Mouse (Mus musculus): Measurements from ENCODE around the gene Ifitm10.
"Not testable (repeated sequence)": the region's sequence is repeated elsewhere in the genome, so short reads cannot be mapped to it uniquely, and the experiment has no call there.

The Ifitm10 gene

DNA sequence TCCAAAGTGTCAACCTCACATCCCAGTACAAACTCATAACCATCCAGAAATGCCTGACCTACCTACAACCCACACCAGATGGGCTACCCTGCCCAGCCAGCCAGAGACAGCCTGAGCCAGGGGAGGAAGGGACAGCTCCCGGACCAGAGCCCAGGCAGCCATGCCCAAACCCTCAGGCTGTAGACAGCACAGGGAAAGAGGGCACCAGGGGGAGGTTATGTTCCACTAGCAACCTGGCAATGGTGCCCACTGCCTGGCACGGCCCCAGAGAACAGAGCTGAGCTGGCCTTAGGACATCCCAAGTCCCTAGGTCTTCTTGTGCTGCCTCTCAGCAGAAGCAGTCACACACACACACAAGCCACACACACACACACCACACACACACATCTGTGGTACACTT is 4.7 kb downstream of the Ifitm10 start:
- DNase-seq (ENCODE audit: extremely low spot score, low spot score): no peak

DNA sequence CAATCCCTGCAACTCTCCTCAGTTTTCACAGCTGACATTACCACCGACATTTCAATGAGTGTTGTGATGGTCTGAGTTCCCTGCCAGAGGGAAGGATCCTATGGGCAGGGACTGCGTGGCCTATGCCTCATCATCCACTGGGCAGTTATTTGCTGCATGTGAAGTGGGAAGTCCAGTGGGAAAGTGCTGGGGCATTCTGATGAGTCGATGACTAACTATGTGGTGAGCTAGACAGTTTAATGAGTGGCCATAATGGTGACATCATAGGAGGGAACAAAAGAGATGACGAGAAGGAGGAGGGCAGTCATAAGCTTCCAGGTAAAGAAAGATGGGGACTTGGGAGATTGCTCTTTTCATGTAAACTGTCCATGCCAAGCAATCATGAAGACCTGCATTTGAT is 10.4 kb downstream of the Ifitm10 start:
- no peak for DNase-seq (ENCODE audit: extremely low spot score, low spot score)

DNA sequence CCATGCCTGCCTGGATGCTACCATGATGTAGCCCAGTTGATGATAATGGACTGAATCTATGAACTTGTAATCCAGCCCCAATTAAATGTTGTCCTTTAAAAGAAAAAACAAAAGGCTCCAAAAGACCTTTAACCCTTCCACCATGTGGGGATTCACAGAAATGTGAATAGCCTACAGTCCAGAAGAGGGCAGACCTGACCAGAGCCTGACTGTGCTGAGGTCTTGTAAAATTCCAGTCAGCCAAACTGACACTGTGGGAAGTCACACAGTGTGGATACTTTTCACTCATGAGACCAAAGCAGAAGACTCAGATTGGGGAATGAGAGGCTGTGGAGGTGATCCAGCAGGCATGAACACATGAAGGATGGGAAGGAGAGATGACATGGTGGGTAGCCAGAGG is 12.8 kb downstream of the Ifitm10 start:
- no peak for DNase-seq (ENCODE audit: extremely low spot score, low spot score)

DNA sequence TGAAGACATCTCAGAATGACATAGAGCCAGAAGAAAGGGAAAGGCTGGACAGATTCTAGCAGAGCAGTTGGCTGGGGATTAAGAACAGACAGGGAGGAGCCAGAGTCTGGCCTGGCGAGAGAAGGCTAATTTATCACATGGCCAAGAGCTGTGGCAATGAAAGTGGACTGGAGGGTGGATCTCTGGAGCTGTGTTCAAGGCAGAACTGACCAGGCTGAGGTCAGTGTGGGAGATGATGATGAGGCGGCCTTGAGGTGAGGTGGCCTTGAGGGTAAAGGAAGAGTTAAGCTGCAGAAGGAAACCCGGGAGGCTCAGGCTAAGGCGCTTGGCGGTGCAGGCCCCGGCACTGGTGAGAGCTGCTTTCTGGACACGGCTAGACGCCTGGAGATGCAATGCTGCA is 14.4 kb downstream of the Ifitm10 start:
- DNase-seq (ENCODE audit: extremely low spot score, low spot score): no peak

DNA sequence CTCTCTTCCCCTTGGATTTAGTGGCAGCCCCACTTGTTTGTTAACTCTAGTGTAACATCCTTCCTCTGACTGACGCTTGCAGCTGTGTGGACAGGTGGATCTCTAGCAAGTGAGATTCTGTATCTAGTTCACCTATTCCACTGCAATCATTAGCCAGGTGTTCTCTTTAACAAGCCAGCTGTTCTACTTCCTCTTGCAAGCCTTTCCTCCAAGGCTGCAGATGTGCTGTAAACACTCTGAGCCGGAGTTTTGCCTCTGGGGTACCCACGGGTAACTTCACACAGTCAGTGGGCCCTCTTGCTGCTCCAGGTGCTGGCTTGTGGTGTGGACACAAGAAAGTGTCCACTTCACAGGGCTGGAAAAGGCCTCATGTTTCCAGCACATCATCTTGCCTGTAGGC is 16.0 kb downstream of the Ifitm10 start:
- DNase-seq (ENCODE audit: extremely low spot score, low spot score): no peak

DNA sequence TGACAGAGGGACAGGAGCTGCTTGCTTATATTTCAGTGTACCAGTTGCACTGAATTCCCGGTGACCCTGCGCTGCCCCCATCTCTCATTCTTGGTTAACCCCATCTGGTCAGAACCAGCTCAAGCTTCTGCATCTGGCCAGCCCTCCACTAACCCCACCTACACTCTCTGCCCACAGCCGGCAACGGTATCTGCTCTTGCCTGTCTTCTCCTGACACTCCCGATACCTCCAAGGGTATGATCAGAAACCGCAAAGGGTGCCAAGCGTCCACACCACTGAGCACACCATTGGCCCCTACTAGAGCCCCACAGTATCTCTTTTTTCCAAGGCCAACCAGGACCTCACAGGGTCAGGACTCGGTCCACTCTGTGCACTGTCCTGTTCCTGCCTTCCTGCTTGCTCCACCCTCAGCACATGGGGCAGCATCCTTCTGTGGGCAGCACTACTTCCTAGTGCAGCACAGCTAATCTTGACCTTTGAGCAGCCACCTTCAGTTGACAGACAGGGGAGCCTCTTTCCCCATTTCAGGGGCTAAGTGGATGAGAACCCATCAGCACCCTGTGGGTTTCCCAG is 18.8 kb downstream of the Ifitm10 start:
- DNase-seq (ENCODE audit: extremely low spot score, low spot score): no peak

DNA sequence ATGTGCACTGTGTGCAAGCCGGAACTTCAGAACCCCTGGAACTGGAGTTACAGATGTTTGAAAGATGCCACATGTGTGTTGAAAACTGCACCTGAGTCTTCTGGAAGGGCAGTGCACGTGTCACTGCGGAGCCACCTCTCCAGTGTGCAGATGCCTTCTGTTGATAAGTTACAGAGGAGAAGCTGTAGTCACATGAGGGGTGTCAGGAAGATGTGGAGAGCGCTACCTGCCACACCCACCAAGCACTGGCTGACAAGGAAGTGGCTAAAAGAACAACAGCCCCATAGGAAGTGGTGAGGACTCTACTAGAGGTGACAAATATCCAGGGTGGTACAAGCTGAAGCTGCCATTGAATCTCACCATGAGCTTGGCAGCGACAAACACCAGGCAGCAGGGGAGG is 19.7 kb downstream of the Ifitm10 start:
- no peak for DNase-seq (ENCODE audit: extremely low spot score, low spot score)

DNA sequence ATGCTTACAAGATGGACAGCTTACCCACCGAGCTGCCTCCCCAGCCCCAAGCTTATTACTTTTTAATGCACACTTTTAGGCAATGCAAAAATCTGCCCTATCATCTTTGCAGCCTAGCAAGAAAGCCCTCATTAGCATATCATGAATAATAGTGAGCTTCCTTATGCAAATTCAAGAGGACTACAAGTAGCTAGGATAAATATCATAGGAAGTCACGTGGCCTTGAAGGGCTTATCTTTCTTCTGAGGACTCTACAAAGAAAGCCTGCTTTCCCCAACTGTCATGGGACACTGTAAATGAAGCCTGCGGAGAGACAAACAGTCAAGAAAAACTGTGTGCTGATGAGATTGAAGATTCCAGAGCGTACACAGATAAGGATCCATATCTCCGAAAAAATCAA is 22.0 kb downstream of the Ifitm10 start:
- DNase-seq (ENCODE audit: extremely low spot score, low spot score): no peak

DNA sequence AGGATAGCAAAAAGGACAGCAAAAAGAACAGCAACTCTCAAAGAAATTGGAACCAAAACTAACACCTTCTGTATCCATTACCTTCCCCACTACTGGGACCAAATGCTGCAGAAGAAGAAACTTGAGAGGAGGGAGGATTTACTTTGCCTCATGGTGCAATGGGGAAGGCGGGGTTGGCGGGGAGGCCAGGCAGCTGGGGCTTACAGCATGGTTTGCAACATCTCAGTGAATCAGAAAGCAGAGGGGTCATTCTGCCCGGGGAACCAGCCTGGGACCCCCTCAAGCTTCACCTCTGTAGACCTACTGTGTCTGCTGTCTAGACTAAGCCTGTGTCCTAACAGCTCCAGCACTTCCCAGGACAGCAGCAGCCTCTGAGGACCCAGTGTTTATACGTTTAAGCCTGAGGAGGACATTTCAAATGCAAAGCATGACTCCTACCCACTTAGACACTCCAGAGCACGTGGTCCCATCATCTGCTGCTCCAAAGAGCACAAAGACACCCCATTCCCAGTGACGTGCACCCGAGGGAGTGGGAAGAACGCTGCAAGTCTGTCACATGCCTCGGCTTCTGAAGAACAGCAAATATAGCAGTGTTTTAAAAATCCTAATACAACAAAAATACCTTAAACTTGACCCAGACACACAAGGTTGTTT is 24.1 kb downstream of the Ifitm10 start:
- DNase-seq (ENCODE audit: extremely low spot score, low spot score): no peak

DNA sequence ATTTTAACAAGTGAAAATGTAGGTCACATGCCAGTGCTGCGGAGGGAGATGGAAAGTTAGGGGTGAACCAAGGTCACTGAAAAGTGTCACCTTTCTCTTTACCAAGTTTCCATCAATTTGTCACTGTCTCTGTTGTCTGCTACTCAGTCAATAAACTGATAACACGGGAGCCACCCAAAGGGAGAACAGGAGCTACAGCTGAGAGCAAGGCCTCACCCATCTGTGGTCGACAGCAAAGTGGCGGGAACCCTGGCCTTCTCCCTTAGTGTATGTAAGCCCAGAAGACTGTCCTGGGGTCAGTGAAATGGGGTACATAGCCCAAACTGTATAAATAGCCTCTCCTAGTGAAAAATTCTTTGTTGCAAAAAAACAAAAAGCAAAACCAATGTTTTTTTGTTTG is 26.0 kb downstream of the Ifitm10 start:
- no peak for DNase-seq (ENCODE audit: extremely low spot score, low spot score)

DNA sequence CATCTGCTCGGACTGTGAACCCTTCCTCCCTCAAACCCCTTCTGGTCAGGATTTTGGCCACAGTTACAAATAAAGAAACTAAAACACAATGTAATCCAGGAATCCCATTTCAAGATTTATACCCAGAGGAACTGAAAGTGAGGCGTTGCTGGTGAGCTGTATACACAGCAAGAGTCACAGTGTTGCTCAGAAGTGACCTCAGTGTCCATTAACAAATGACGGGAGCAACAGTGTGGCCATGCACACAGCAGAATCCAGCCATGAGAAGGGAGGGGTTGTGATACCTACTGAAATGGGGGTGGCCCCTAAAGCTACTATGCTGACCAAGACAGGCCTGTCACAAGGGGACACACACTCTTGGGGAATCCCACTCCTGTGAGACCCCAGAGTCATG is 31.3 kb downstream of the Ifitm10 start:
- no peak for DNase-seq (ENCODE audit: extremely low spot score, low spot score)

DNA sequence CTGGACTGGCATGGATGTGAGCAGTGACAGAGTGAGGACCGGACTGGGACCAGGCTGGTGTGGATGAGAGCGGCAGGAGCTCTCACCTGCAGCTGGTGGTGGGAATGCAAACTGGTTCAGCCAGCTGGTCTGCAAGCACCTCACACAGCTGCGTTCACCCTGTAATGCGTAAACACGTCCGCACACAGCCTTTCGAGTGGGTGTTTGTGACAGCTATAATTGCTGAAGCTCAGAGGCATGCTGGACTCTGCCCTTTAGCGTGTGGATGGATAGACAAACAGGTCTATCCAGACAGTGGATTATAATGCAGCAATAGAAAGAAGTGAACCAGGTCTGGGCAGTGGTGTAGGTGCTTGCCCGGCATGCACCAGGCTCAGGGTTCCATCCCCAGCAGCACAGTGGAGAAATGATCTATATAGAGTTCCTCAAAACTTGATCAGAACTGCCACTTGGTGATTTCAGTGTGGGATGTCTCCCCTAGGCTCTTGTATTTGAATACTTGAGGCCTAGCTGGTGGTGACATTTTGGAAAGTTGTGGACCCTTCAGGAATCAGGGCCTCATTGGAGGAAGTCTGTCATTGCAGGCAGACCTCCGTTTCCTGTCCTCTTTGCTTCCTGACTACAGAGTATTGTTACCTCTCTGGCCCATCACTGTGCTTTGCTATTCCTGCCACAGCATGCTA is 31.8 kb downstream of the Ifitm10 start:
- no peak for DNase-seq (ENCODE audit: extremely low spot score, low spot score)

DNA sequence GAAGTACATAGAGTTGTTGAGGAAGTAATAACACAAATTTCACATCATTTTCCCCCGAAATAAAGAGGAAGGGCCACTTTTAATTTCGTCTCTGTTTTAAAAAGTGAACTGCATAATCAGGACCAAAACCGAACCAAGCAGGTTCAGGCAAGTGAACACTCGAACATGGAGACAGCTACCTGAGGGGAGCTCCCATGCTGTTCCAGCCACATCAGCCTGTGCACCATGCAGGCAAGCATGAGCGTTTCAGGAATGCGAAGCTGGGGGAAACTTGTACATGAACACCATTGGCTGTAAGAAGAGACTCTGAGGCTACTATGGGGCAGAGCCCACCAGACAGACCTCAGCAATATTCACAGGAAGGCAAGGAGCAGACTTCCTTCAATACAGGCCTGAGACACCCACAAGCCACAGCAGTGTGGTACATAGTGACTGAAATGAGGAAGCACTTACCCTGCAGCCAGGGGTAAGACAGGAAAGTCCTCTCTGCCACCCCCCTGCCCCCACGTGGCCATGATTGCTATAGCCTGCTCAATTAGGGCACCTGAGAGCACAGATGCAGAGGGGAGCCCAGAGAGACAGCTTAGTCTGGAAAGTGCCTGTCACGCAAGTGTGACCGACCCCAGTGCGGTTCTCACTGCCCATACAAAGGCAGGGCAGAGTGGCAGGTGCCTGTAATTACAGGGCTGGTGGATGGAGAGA is 33.1 kb downstream of the Ifitm10 start:
- no peak for DNase-seq (ENCODE audit: extremely low spot score, low spot score)

DNA sequence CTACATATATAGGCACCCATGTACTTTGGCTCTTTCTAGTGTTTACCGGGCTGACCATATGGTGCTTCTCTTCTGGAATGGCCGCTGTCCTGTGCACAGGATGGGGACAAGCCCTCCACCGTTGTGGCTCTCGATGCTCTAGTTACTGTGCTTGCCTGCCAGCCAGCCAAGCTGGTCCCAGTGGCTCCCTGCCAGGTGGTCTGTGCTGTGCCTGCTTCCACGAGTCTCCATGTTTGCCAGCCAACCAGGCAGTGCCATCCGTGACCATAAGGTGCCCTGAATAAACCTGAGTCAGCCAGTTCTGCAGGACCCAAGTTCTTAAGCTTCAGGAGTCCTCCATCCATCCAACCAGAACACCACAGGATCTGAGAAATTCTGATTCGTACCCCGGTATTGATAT is 38.4 kb downstream of the Ifitm10 start:
- no peak for DNase-seq (ENCODE audit: extremely low spot score, low spot score)

DNA sequence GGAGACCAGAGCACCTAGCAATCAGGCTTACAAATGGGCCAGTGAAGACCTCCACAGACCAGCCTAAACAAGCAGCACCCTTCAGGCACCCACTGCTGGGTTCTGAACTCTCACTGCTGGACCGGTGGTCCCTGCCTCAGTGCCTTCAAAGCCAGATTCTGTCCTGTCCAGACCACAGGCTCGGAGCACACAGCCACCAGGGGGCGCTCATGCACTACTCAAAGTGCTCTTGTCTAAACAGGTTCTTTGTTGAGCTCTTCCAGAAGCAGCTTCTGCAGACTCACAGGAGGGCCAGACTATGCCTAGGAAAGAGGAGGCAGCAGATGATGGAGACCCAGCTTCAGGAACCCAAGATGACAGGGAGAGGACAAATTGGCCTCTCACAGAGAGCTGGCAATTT is 39.3 kb downstream of the Ifitm10 start:
- peak; percentile 95 for DNase-seq (ENCODE audit: extremely low spot score, low spot score)

DNA sequence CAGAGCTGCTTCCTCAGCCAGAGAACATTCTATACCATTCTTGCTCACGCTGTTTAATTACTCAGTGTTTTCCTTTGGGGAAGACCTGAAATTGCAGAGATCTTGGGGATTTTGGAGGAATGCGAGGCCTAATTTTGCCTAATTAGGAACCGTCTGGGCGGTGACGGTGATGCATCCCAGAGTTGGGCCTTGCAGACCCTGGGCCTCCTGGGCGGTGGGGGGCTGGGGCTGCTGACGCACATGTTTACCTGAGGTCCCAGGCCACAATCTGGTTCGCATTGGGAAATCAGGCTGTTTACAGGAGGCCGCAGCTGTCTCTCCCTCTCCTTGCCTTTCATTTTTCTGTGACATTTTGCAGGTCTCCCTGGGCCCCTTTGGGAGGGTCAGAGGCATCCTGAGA is 40.8 kb downstream of the Ifitm10 start:
- DNase-seq (ENCODE audit: extremely low spot score, low spot score): not testable (repeated sequence)

DNA sequence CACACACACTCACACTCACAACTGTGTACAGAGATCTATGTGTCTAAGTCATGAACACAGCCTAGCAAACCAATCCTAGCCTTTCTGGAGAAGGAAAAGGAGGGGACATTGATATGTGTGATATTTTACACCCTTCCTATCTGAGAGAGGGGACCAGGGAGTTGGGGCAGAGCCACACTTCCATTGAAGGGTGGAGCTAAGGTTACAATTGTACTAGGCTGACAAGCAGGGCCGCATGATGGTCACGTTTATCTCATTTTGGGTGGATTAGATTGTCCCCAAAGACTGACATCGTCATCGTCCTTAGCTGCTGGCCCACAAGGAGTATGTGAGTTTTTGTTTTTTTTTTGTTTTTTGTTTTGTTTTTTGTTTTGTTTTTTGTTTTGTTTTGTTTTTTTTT is 42.3 kb downstream of the Ifitm10 start:
- no peak for DNase-seq (ENCODE audit: extremely low spot score, low spot score)

DNA sequence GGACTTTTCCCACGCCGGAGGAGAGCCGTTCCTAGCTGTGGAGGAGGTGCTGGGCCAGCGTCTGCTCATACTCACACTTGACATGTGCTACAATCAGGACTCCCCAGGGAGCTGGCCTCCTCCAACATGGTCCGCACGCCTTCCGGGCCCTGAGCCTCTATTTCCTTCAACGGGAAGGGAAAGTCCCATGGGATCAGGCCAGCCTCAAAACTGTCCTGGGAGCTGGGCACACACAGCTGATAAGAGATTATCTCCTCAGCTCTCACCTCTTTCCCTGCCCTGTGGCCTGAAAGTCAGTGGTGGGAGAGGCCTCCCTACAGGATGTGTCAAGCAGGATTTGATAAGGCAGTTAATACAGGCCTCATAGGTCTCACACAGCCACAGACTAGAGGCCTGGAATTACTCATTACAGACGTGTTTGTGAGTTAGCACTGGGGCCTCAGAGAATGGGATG is 43.3 kb downstream of the Ifitm10 start:
- DNase-seq (ENCODE audit: extremely low spot score, low spot score): no peak

DNA sequence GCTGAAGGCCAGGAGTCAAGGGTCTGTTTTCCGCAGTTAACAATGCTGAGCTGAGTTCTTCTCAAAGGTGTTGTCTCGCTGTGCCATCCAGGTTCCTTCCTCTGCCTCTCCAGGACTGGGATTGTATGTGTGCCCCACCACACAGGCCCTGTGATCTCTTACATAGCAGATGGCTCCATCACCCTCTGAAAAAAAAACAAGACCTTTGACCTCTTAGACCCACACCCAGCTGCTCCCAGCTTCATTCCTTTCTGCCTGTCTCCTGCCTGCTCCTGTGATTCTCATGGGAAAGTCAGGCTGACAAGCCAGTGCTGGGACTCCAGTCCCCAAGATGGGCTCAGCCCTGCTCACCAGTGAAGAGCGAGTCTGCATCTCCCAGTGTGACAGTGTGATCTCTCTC is 45.0 kb downstream of the Ifitm10 start:
- no peak for DNase-seq (ENCODE audit: extremely low spot score, low spot score)

DNA sequence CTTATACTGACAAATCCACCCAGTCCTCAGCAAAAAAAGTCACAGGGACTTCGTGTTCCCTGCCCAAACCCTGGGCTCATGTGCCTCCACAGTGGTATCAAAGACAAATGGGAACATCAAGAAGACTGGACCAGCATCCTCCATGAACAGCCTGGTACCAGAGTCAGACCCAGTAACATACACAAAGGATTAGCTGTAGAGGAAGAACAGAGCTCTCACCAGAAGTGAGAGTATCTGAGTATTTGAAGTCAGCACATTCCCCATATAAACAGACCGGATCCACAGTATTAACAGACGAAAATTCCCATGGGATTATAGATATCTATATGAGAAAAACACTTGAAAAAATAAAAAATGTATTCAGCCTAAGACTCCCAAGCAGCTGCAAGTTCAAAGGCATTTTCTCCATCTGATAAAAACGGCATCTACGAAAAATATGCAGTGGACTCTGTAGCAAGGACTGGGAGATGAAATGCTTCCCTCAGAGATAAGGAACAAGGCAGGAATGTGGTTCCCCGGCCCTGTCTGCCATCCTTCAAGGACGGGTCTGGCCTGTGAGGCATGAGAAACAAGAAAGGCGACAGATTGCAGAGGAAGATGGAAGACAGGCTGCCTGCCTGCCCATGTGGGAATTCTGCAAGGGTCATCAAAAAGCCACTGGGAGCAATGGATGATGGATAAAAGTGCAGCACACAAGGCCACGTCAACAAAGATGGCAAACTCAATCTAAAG is 46.7 kb downstream of the Ifitm10 start:
- DNase-seq (ENCODE audit: extremely low spot score, low spot score): no peak

DNA sequence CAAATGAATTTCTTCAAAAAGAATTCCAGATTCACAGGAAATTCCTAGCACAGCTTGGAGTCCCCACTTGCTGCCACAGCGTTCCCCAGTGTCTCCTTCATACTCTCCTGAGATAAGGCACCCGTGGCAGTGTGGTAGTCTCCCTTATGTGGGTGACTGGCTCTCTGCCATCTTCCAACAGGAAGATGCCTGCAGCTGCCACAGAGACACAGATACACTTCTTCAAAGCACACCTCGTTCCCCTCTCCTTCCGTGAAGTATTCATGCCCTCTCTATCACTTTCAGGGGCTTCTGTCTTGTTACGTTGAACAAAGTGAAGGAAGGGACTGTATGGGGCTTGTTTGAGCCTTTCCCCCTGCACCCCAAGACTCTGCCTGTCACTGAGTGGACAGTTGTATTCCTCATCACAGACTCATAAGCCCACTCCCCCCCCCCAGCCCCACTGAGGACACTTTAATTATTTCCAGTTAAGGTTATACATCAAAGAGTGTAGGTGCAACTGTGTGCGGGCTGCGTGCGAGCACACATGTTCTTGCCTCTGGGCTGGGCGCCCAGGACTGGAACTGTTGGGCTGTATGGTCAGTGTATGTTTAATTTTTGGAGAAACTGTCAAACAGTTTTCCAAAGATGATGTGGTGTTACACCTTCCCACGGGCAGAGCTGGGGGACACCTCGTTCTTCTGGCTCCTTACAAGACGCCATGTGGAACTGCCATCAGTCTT is 50.0 kb downstream of the Ifitm10 start:
- DNase-seq (ENCODE audit: extremely low spot score, low spot score): no peak
